12 mouse cellular contexts compared by ENCODE assay signal in the genomic region with DNA sequence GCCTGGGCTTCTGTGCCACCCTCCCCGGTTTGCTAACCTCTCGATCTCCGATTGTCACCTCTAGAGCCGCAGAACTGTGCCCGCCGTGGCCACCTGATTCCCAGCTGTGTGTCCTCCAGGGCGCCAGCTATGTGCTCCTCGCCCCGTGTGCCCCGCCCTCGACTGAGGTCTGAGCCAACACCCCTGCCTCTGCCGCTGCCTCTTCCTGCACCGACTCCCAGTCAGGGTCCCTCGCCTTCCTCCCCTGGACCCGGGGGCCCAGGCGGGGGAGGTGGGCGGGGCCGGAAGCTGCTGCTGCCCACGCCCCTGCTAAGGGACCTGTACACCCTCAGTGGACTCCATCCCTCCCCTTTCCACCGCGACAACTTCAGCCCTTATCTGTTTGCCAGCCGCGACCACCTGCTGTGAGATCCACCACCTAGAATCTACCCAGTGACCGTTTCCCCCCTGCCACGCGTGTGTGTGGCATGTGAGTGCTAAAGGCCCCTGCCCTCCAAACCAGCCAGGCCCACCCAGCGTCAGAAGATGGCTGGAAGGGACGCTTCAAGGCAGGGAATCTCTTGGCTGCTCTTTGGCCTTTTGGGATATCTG. TPM values are rescaled to one million over a fixed set of nuclear protein-coding genes. Genes with fewer than 3 reads are reported as not detected.
A peak's percentile ranks its signal among the peaks of the same experiment; 100 is the strongest.
DNase-seq lines count a peak whose midpoint lies in the region; ATAC-seq and TF ChIP-seq lines count a peak whose summit lies in the region.
"Had no signal": no experiment of that assay in that cellular context is flagged by ENCODE, and none has a peak within 500 bp of the region (broad histone marks: within the 10 kb centered on the region; RNA-seq: fewer than 3 reads in every experiment).

No protein-coding gene starts in this region.

- peaks cover 8% of the 10 kb centered on the region for H3K4me1 ChIP-seq in heart, embryonic 12.5 days (replicated peaks)
- no peaks in the 10 kb centered on the region for H3K4me1 ChIP-seq in heart, adult 2 months (ENCODE audit: control insufficient read depth, insufficient read depth, low read length)
- peaks cover 8% of the 10 kb centered on the region; the same call in 1 of the 2 replicates for H3K4me1 ChIP-seq in midbrain, embryonic 12.5 days
- H3K4me1 ChIP-seq in midbrain, postnatal 0 days (ENCODE audit: insufficient read depth, low read length) = no peaks in the 10 kb centered on the region
- H3K4me1 ChIP-seq: hindbrain, embryonic 15.5 days had no signal

- no peaks in the 10 kb centered on the region for H3K79me2 ChIP-seq in heart, adult 2 months (replicated peaks; ENCODE audit: control insufficient read depth, insufficient read depth, low read length)

- H3K27ac ChIP-seq in heart, embryonic 12.5 days (ENCODE audit: poor library complexity, severe bottlenecking) = no peak overlapping the region
- no peak overlapping the region for H3K27ac ChIP-seq in heart, adult 2 months
- no peak overlapping the region for H3K27ac ChIP-seq in midbrain, embryonic 12.5 days (replicated peaks)
- H3K27ac ChIP-seq in midbrain, postnatal 0 days (ENCODE audit: low read depth, low read length) = no peak overlapping the region
- H3K27ac ChIP-seq: hindbrain, embryonic 15.5 days; macrophage had no signal

- no peak for ATAC-seq in heart, embryonic 12.5 days (ENCODE audit: insufficient number of reproducible peaks, low FRiP score)
- ATAC-seq in midbrain, embryonic 12.5 days (ENCODE audit: low FRiP score, low read depth) = no peak
- ATAC-seq in midbrain, postnatal 0 days (ENCODE audit: low FRiP score) = no peak
- peak; percentile 25 for ATAC-seq in granulocyte monocyte progenitor cell, adult 5-6 weeks (replicated peaks; ENCODE audit: poor library complexity, severe bottlenecking)
- ATAC-seq in megakaryocyte-erythroid progenitor cell, adult 5-6 weeks (replicated peaks; ENCODE audit: low FRiP score, low TSS enrichment, poor library complexity, severe bottlenecking) = peak; percentile 64

- 3% methylated on average over 26 of the region's 28 CpGs for WGBS in heart, embryonic 12.5 days
- 8% methylated on average over 28 of the region's 28 CpGs for WGBS in heart, adult 2 months
- 6% methylated on average over 24 of the region's 28 CpGs for WGBS in midbrain, embryonic 12.5 days
- WGBS in midbrain, postnatal 0 days = 11% methylated on average over 25 of the region's 28 CpGs

- TF ChIP-seq EP300 in heart, adult 2 months (IDR thresholded peaks at IDR 0.05; ENCODE audit: insufficient read depth, low read depth, low read length) = no peak

- H3K9ac ChIP-seq in heart, embryonic 12.5 days = no peak overlapping the region
- H3K9ac ChIP-seq in heart, adult 2 months (ENCODE audit: low read depth, low read length) = no peak overlapping the region
- H3K9ac ChIP-seq in midbrain, embryonic 12.5 days (replicated peaks) = no peak overlapping the region; the same call in 1 of the 2 replicates
- H3K9ac ChIP-seq in midbrain, postnatal 0 days (replicated peaks; ENCODE audit: low read length, poor library complexity, severe bottlenecking) = no peak overlapping the region
- H3K9ac ChIP-seq: hindbrain, embryonic 15.5 days had no signal

- DNase-seq in heart, adult 2 months = no peak
- DNase-seq in midbrain, postnatal 0 days (ENCODE audit: low spot score) = no peak
- no peak for DNase-seq in embryo, embryonic 10.5 days (ENCODE audit: low spot score)
- no peak for DNase-seq in adrenal gland, adult (ENCODE audit: inconsistent age in 2 of 2, low spot score in 1 of 2)
- DNase-seq: adrenal gland, postnatal 25 days; cerebellum, postnatal 14 days had no signal

- no peak for TF ChIP-seq POLR2A in heart, adult 2 months (IDR thresholded peaks at IDR 0.05; ENCODE audit: insufficient read depth, low read depth, low read length)

- no peak for TF ChIP-seq CTCF in heart, adult 2 months (IDR thresholded peaks at IDR 0.05)
- no peak for TF ChIP-seq CTCF in midbrain, postnatal 0 days (IDR thresholded peaks at IDR 0.05)

- peak overlapping the region; percentile 18 for H3K4me3 ChIP-seq in heart, embryonic 12.5 days
- no peak overlapping the region for H3K4me3 ChIP-seq in heart, adult 2 months
- H3K4me3 ChIP-seq in midbrain, embryonic 12.5 days = no peak overlapping the region
- no peak overlapping the region for H3K4me3 ChIP-seq in midbrain, postnatal 0 days (ENCODE audit: low read depth, low read length)
- H3K4me3 ChIP-seq: hindbrain, embryonic 15.5 days had no signal

- no peaks in the 10 kb centered on the region for H3K9me3 ChIP-seq in heart, embryonic 12.5 days (replicated peaks)
- H3K9me3 ChIP-seq in midbrain, embryonic 12.5 days = no peaks in the 10 kb centered on the region
- H3K9me3 ChIP-seq in midbrain, postnatal 0 days (ENCODE audit: low read length) = no peaks in the 10 kb centered on the region
- H3K9me3 ChIP-seq: hindbrain, embryonic 15.5 days had no signal

- H3K4me2 ChIP-seq in heart, embryonic 12.5 days = peak overlapping the region; percentile 45
- H3K4me2 ChIP-seq in midbrain, embryonic 12.5 days (replicated peaks) = peak overlapping the region; percentile 26
- no peak overlapping the region for H3K4me2 ChIP-seq in midbrain, postnatal 0 days (ENCODE audit: low read depth, low read length, poor library complexity, severe bottlenecking)
- H3K4me2 ChIP-seq: hindbrain, embryonic 15.5 days had no signal

- peaks cover 62% of the 10 kb centered on the region for H3K27me3 ChIP-seq in heart, embryonic 12.5 days (replicated peaks)
- peaks cover 5% of the 10 kb centered on the region for H3K27me3 ChIP-seq in heart, adult 2 months (ENCODE audit: control insufficient read depth, insufficient read depth, low read length)
- H3K27me3 ChIP-seq in midbrain, embryonic 12.5 days = peaks cover 40% of the 10 kb centered on the region
- H3K27me3 ChIP-seq in midbrain, postnatal 0 days (ENCODE audit: insufficient read depth, low read length) = no peaks in the 10 kb centered on the region
- H3K27me3 ChIP-seq: hindbrain, embryonic 15.5 days had no signal

- intact Hi-C loops in heart, adult 2 months (cut with DNase I) = no loop called here

- H3K36me3 ChIP-seq in heart, embryonic 12.5 days = no peaks in the 10 kb centered on the region
- H3K36me3 ChIP-seq in heart, adult 2 months (ENCODE audit: control insufficient read depth, insufficient read depth, low read length) = no peaks in the 10 kb centered on the region
- H3K36me3 ChIP-seq in midbrain, embryonic 12.5 days = 0 out of 2 replicates have a peak, but pooled peaks cover 3% of the 10 kb centered on the region
- peaks cover 16% of the 10 kb centered on the region for H3K36me3 ChIP-seq in midbrain, postnatal 0 days (ENCODE audit: insufficient read depth, low read length)

RNA-seq across cellular contexts. Expression of gene Swsap1, which starts 7.9 kb away (rescaled TPM):
- 4.8 and 5.8 TPM in 2 replicates for polyA plus RNA-seq in heart, embryonic 12.5 days (2016; fragmentation: Nextera tagmentation; extraction: Ambion mirVana)
- total RNA-seq in heart, adult 2 months (2021) = 1 to 10 TPM; 6.5 to 7.4 TPM
- 4.6 and 6.2 TPM in 2 replicates for polyA plus RNA-seq in heart, adult 2 months (2012; rRNA removed)
- 7.8 and 8.1 TPM in 2 replicates for polyA plus RNA-seq in midbrain, embryonic 12.5 days (2016; fragmentation: Nextera tagmentation; extraction: Ambion mirVana)
- total RNA-seq in midbrain, postnatal 0 days (2014; rRNA removed) = 33.7 and 38.6 TPM in 2 replicates
- 7.1 and 8.0 TPM in 2 replicates for polyA plus RNA-seq in midbrain, postnatal 0 days (2015; fragmentation: Nextera tagmentation; extraction: Ambion mirVana)
- 7.8 and 9.9 TPM in 2 replicates for total RNA-seq in granulocyte monocyte progenitor cell, adult 5-6 weeks (2014; fragmentation: Nextera tagmentation)
- total RNA-seq in granulocyte monocyte progenitor cell, adult 5-6 weeks (2017) = 7.6 and 8.2 TPM in 2 replicates
- 4.1 and 9.1 TPM in 2 replicates for total RNA-seq in megakaryocyte-erythroid progenitor cell, adult 5-6 weeks (2014; fragmentation: Nextera tagmentation)
- total RNA-seq in megakaryocyte-erythroid progenitor cell, adult 5-6 weeks (2017) = 1.2 and 4.8 TPM in 2 replicates

RNA-seq across cellular contexts. Expression of gene Plppr2, which starts 10.8 kb away (rescaled TPM):
- 8.2 and 8.4 TPM in 2 replicates for polyA plus RNA-seq in heart, embryonic 12.5 days (2016; fragmentation: Nextera tagmentation; extraction: Ambion mirVana)
- total RNA-seq in heart, adult 2 months (2021) = 1 to 10 TPM; 2.5 to 2.6 TPM
- polyA plus RNA-seq in heart, adult 2 months (2012; rRNA removed) = 5.3 and 7.5 TPM in 2 replicates
- 45.6 and 47.0 TPM in 2 replicates for polyA plus RNA-seq in midbrain, embryonic 12.5 days (2016; fragmentation: Nextera tagmentation; extraction: Ambion mirVana)
- total RNA-seq in midbrain, postnatal 0 days (2014; rRNA removed) = 129 and 165 TPM in 2 replicates
- 129 and 136 TPM in 2 replicates for polyA plus RNA-seq in midbrain, postnatal 0 days (2015; fragmentation: Nextera tagmentation; extraction: Ambion mirVana)
- 0.58 and 1.4 TPM in 2 replicates for total RNA-seq in granulocyte monocyte progenitor cell, adult 5-6 weeks (2014; fragmentation: Nextera tagmentation)
- total RNA-seq in granulocyte monocyte progenitor cell, adult 5-6 weeks (2017) = not detected in 2 replicates
- not detected in 2 replicates for total RNA-seq in megakaryocyte-erythroid progenitor cell, adult 5-6 weeks (2014; fragmentation: Nextera tagmentation)
- not detected in 2 replicates for total RNA-seq in megakaryocyte-erythroid progenitor cell, adult 5-6 weeks (2017)

RNA-seq across cellular contexts. Expression of gene Epor, which starts 15.7 kb away (rescaled TPM):
- polyA plus RNA-seq in heart, embryonic 12.5 days (2016; fragmentation: Nextera tagmentation; extraction: Ambion mirVana) = 10.9 and 12.0 TPM in 2 replicates
- total RNA-seq in heart, adult 2 months (2021) = 1 to 10 TPM; 1.1 to 1.4 TPM
- polyA plus RNA-seq in heart, adult 2 months (2012; rRNA removed) = 2.1 and 2.5 TPM in 2 replicates
- 3.0 and 3.4 TPM in 2 replicates for polyA plus RNA-seq in midbrain, embryonic 12.5 days (2016; fragmentation: Nextera tagmentation; extraction: Ambion mirVana)
- total RNA-seq in midbrain, postnatal 0 days (2014; rRNA removed) = 2.7 TPM in 1 of 2 replicates, not detected in the other
- polyA plus RNA-seq in midbrain, postnatal 0 days (2015; fragmentation: Nextera tagmentation; extraction: Ambion mirVana) = 1.7 and 1.9 TPM in 2 replicates
- total RNA-seq in granulocyte monocyte progenitor cell, adult 5-6 weeks (2014; fragmentation: Nextera tagmentation) = 0.21 and 0.41 TPM in 2 replicates
- total RNA-seq in granulocyte monocyte progenitor cell, adult 5-6 weeks (2017) = 0.77 TPM in 1 of 2 replicates, not detected in the other
- total RNA-seq in megakaryocyte-erythroid progenitor cell, adult 5-6 weeks (2014; fragmentation: Nextera tagmentation) = 109 and 131 TPM in 2 replicates
- 35.2 and 48.6 TPM in 2 replicates for total RNA-seq in megakaryocyte-erythroid progenitor cell, adult 5-6 weeks (2017)

RNA-seq across cellular contexts. Expression of gene Tmem205, which starts 20.3 kb away (rescaled TPM):
- polyA plus RNA-seq in heart, embryonic 12.5 days (2016; fragmentation: Nextera tagmentation; extraction: Ambion mirVana) = 38.3 and 38.4 TPM in 2 replicates
- 10 to 100 TPM; 65.5 to 71.8 TPM for total RNA-seq in heart, adult 2 months (2021)
- 96.1 and 129 TPM in 2 replicates for polyA plus RNA-seq in heart, adult 2 months (2012; rRNA removed)
- polyA plus RNA-seq in midbrain, embryonic 12.5 days (2016; fragmentation: Nextera tagmentation; extraction: Ambion mirVana) = 32.7 and 36.9 TPM in 2 replicates
- total RNA-seq in midbrain, postnatal 0 days (2014; rRNA removed) = 32.1 and 50.9 TPM in 2 replicates
- 44.2 and 50.1 TPM in 2 replicates for polyA plus RNA-seq in midbrain, postnatal 0 days (2015; fragmentation: Nextera tagmentation; extraction: Ambion mirVana)
- 40.4 and 75.8 TPM in 2 replicates for total RNA-seq in granulocyte monocyte progenitor cell, adult 5-6 weeks (2014; fragmentation: Nextera tagmentation)
- total RNA-seq in granulocyte monocyte progenitor cell, adult 5-6 weeks (2017) = 21.1 and 33.3 TPM in 2 replicates
- total RNA-seq in megakaryocyte-erythroid progenitor cell, adult 5-6 weeks (2014; fragmentation: Nextera tagmentation) = 9.1 and 11.4 TPM in 2 replicates
- total RNA-seq in megakaryocyte-erythroid progenitor cell, adult 5-6 weeks (2017) = 4.1 and 8.5 TPM in 2 replicates

RNA-seq across cellular contexts. Expression of gene Ccdc159, which starts 20.4 kb away (rescaled TPM):
- 2.7 and 3.8 TPM in 2 replicates for polyA plus RNA-seq in heart, embryonic 12.5 days (2016; fragmentation: Nextera tagmentation; extraction: Ambion mirVana)
- total RNA-seq in heart, adult 2 months (2021) = 1 to 10 TPM; 3.0 to 3.4 TPM
- 4.9 and 6.6 TPM in 2 replicates for polyA plus RNA-seq in heart, adult 2 months (2012; rRNA removed)
- 6.1 and 6.9 TPM in 2 replicates for polyA plus RNA-seq in midbrain, embryonic 12.5 days (2016; fragmentation: Nextera tagmentation; extraction: Ambion mirVana)
- total RNA-seq in midbrain, postnatal 0 days (2014; rRNA removed) = 6.6 and 12.2 TPM in 2 replicates
- polyA plus RNA-seq in midbrain, postnatal 0 days (2015; fragmentation: Nextera tagmentation; extraction: Ambion mirVana) = 4.7 and 5.2 TPM in 2 replicates
- total RNA-seq in granulocyte monocyte progenitor cell, adult 5-6 weeks (2014; fragmentation: Nextera tagmentation) = not detected in 2 replicates
- total RNA-seq in granulocyte monocyte progenitor cell, adult 5-6 weeks (2017) = 0.69 TPM in 1 of 2 replicates, not detected in the other
- not detected in 2 replicates for total RNA-seq in megakaryocyte-erythroid progenitor cell, adult 5-6 weeks (2014; fragmentation: Nextera tagmentation)
- 0.46 TPM in 1 of 2 replicates, not detected in the other for total RNA-seq in megakaryocyte-erythroid progenitor cell, adult 5-6 weeks (2017)

Comparison
In these comparisons a context has a peak if more than half of its experiments do, and no peak if none do; other contexts are left out.
1. ATAC-seq: peak in granulocyte monocyte progenitor cell, adult 5-6 weeks (single experiment) and megakaryocyte-erythroid progenitor cell, adult 5-6 weeks (single experiment); none in heart, embryonic 12.5 days (single experiment), midbrain, embryonic 12.5 days (single experiment) and midbrain, postnatal 0 days (single experiment).
2. RNA of gene Plppr2, which starts 10.8 kb away (total RNA-seq): 129 to 165 TPM in midbrain, postnatal 0 days; 2.5 to 2.6 TPM in heart, adult 2 months, 0.58 to 1.4 TPM in granulocyte monocyte progenitor cell, adult 5-6 weeks and not detected in megakaryocyte-erythroid progenitor cell, adult 5-6 weeks; every median in the first group is over 10 times any median in the second.